Mouse (Mus musculus) limb, embryonic 13.5 days (tissue): Measurements from ENCODE around the gene P2ry6. TPM values are rescaled to one million over a fixed set of nuclear protein-coding genes. Genes with fewer than 3 reads are reported as not detected.
A peak's percentile ranks its signal among the peaks of the same experiment; 100 is the strongest.

Experiments
- ATAC-seq: fragments of 200-750 bp; cut with Nextera tagmentation; 2 replicates; pipeline ENCODE4 v1.8.0; 2017; ENCODE audit warnings: low read depth, moderate number of reproducible peaks, moderate TSS enrichment; ENCODE audit not compliant: low FRiP score
- H3K27ac ChIP-seq: fragments of 300-500 bp; sonication (generic); 2 replicates; pipeline ENCODE4 v1.5.1; 2015; ENCODE audit warnings: inconsistent platforms, mild to moderate bottlenecking, moderate library complexity
- H3K27me3 ChIP-seq: fragments of 300-500 bp; sonication (generic); 2 replicates; pipeline ENCODE4 v1.6.1; 2015; ENCODE audit warnings: mild to moderate bottlenecking, inconsistent platforms
- H3K36me3 ChIP-seq: fragments of 300-500 bp; sonication (generic); 2 replicates; pipeline ENCODE4 v1.6.1; 2015; ENCODE audit warnings: inconsistent platforms, mild to moderate bottlenecking, moderate library complexity
- H3K4me1 ChIP-seq: fragments of 300-500 bp; sonication (generic); 2 replicates; pipeline ENCODE4 v1.6.1; 2015; ENCODE audit warnings: inconsistent platforms
- H3K4me2 ChIP-seq: fragments of 300-500 bp; sonication (generic); replicated peaks from 2 replicates; pipeline ENCODE4 v1.6.1; 2015; ENCODE audit warnings: inconsistent platforms, mild to moderate bottlenecking, moderate library complexity
- H3K4me3 ChIP-seq: fragments of 300-500 bp; sonication (generic); 2 replicates; pipeline ENCODE4 v1.5.1; 2015; ENCODE audit warnings: moderate library complexity, mild to moderate bottlenecking, inconsistent platforms
- H3K9ac ChIP-seq: fragments of 300-500 bp; sonication (generic); 2 replicates; pipeline ENCODE4 v1.6.1; 2015; ENCODE audit warnings: mild to moderate bottlenecking, inconsistent platforms
- H3K9me3 ChIP-seq: fragments of 300-500 bp; sonication (generic); 2 replicates; pipeline ENCODE4 v1.6.1; 2016; ENCODE audit warnings: inconsistent platforms
- WGBS: fragments of 180-500 bp; shearing (Covaris S2); methylation state at CpG from one replicate; pipeline ENCODE4 v1.1.7; 2015; 5-methylcytosine and 5-hydroxymethylcytosine counted together
- polyA plus RNA-seq: library from polyadenylated mRNA; unstranded; fragments of >200 nt; fragmentation: Nextera tagmentation; extraction: Ambion mirVana; gene quantifications from 2 replicates; pipeline ENCODE4 v1.2.1, GENCODE M21; 2015

P2ry6 gene
- polyA plus RNA-seq, 1 experiment from 2014 or later = 5.6 TPM

DNA sequence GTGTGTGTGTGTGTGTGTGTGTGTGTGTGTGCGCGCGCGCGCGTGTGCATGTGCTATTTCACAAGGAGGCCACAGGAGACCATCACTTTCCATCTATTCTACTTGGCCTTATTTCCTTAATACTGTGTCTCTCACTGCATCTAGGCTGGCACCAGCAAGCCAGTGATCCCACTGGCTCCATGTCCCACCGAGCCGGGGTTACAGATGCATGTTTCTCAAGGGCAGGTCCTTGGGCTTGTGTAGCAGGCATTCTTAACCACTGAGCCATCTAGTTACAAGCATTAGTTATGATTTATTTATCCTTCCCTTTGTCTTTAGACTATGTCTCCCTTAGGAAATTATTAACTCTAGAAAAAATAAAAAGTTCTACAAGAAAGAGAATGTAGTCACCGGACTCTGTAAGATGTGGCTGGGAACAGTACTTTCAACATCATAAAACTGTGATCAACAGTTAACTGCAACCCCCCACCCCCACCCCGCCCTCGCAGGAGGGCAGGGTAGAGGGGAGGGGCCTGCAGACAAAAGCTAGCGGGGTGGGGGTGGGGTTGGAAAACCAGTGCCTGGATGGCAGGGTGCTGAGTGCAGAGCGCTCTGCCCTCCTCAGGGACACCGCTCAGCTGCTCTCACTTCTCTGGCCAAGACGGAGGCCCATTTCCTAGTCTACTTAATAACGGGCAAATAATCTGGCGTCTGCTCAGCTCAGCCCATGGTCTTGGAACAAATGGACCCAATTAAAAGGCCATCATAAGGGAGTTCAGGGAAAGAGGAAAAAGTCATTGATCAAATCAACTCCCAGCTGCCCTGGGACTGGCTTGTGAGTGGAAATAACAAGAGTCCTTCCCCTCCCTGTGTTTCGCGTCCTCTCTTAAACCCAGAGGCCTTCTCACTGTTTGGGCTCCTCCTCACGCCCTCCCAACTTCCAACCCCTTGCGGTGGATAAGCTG is 10.3 kb upstream of the P2ry6 start:
- Histone ChIP-seq H3K27ac (peak overlapping the region; percentile 70), H3K36me3 (no peaks in the 10 kb centered on the region), H3K9ac (peak overlapping the region; percentile 31; the same call in 1 of the 2 replicates), H3K4me3 (0 out of 2 replicates have a peak overlapping the region, but pooled peaks have one; percentile 7), H3K4me1 (peaks cover 17% of the 10 kb centered on the region), H3K9me3 (no peaks in the 10 kb centered on the region), H3K27me3 (no peaks in the 10 kb centered on the region), H3K4me2 (peak overlapping the region; percentile 45)
- WGBS = 29% methylated on average over 21 of the region's 21 CpGs
- peak; percentile 29; the same call in 1 of the 2 replicates for ATAC-seq

DNA sequence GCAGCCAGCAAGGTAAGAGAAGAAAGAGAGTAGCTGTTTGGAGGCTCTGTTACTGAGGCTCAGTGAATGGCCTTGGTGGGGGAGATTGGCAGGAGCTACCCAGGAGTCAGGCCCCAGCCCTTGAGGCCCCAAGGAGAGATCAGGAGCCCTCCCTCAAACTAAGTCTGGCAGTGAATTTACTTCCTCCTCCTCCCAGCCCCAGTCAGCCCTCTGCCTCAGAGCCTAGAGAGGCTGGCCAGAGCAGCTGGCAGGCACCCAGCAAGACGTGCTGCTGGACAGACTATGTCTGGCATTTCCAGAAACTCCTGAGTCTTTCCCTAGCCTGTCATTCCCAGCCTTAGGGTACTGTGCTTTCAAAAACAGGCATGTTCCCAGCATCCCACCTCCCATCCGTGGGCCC is 4.7 kb upstream of the P2ry6 start:
- 33% methylated on average over 2 of the region's 2 CpGs for WGBS
- Histone ChIP-seq H3K9ac (0 out of 2 replicates have a peak overlapping the region, but pooled peaks have one; percentile 35), H3K4me1 (peaks cover 23% of the 10 kb centered on the region), H3K36me3 (no peaks in the 10 kb centered on the region), H3K4me2 (no peak overlapping the region), H3K27ac (peak overlapping the region; percentile 33), H3K4me3 (no peak overlapping the region), H3K27me3 (peaks cover 14% of the 10 kb centered on the region), H3K9me3 (no peaks in the 10 kb centered on the region)
- ATAC-seq = peak; percentile 57

DNA sequence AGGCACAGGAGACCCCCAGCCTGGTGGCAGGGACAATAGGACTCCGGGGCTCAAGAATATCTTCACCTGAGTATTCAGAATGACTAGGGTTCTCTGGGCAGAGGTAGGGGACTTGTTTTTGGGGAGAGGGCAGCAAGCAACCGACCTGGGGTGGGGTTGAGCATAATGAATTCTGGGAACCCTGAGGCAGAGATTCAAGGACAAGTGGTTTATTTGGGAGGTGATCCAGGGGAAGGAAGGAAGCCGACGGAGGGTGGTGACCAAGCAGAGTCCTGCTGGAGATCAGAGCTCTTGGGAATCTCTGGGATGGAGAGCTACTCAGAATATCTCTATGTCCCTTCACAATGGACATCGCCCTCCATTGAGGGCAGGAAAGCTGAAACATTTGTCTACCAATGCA is 3.7 kb upstream of the P2ry6 start:
- no peak overlapping the region for H3K4me2 ChIP-seq
- H3K4me3 ChIP-seq = no peak overlapping the region
- peaks cover 25% of the 10 kb centered on the region for H3K4me1 ChIP-seq
- peaks cover 24% of the 10 kb centered on the region for H3K27me3 ChIP-seq
- ATAC-seq = no peak
- no peaks in the 10 kb centered on the region for H3K9me3 ChIP-seq
- H3K27ac ChIP-seq = no peak overlapping the region
- no peak overlapping the region for H3K9ac ChIP-seq
- WGBS = 83% methylated on average over 5 of the region's 5 CpGs
- no peaks in the 10 kb centered on the region for H3K36me3 ChIP-seq

GRCm38 (mm10) chr7:100972875-100973274 is 1.6 kb downstream of the P2ry6 start:
- Histone ChIP-seq H3K27me3 (peaks cover 34% of the 10 kb centered on the region), H3K9me3 (no peaks in the 10 kb centered on the region), H3K9ac (no peak overlapping the region), H3K27ac (no peak overlapping the region), H3K36me3 (no peaks in the 10 kb centered on the region), H3K4me3 (no peak overlapping the region), H3K4me2 (no peak overlapping the region), H3K4me1 (peaks cover 25% of the 10 kb centered on the region)
- no peak for ATAC-seq
- 48% methylated on average over 3 of the region's 3 CpGs for WGBS

DNA sequence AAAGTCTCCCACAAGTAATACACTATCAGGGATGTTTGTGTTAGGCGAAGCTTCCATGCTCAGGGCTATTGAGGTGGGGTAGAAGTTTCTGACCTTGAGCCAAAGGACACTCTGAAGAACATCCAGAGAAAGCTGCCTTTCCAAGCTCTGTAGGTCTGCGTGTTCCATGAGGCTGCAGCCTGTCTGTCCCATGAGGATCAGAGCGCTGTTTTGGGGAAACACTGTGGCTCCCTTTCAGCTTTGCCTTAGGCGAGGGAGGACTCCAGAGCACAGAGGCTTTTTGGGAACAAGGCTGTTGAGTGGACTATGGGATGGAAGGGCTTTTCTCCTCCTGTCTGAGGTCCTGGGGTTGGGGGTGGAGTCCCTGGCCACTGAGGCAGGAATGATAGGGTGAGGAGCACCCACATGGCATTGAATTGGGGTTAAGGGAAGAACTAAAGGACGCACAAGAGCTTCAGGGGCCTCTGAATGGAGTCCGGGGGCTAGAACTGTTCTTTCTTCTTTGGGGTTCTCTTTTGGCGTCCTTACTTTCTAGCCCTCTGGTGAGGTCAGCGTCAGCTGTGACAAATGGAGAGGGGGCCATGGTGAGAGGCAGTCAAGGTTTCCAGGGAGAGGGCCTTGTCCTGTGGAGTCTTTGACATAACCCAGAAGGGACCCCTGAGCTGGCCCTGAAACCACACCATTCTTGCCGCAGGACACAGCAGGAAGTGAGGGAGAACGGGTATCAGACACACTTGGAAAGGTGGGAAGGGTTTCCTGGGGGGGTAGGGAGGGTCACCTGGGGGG is 5.4 kb downstream of the P2ry6 start:
- peaks cover 18% of the 10 kb centered on the region for H3K27me3 ChIP-seq
- H3K4me3 ChIP-seq = no peak overlapping the region
- no peak overlapping the region for H3K4me2 ChIP-seq
- no peak overlapping the region for H3K9ac ChIP-seq
- WGBS = 72% methylated on average over 10 of the region's 10 CpGs
- H3K4me1 ChIP-seq = peaks cover 21% of the 10 kb centered on the region
- H3K9me3 ChIP-seq = no peaks in the 10 kb centered on the region
- no peaks in the 10 kb centered on the region for H3K36me3 ChIP-seq
- no peak overlapping the region for H3K27ac ChIP-seq
- ATAC-seq = no peak

GRCm38 (mm10) chr7:100968376-100968775 is 6.1 kb downstream of the P2ry6 start:
- Histone ChIP-seq H3K9ac (no peak overlapping the region), H3K4me2 (no peak overlapping the region), H3K9me3 (no peaks in the 10 kb centered on the region), H3K27ac (no peak overlapping the region), H3K4me1 (peaks cover 22% of the 10 kb centered on the region; the same call in 1 of the 2 replicates), H3K27me3 (peaks cover 11% of the 10 kb centered on the region), H3K36me3 (no peaks in the 10 kb centered on the region), H3K4me3 (no peak overlapping the region)
- no peak for ATAC-seq
- WGBS = 81% methylated on average over 6 of the region's 6 CpGs

- whole genome bisulfite sequencing = 74% methylated on average over 9 of the region's 9 CpGs
Measured at GRCm38 (mm10) chr7:100967850-100968249, 6.6 kb downstream of the P2ry6 start.

DNA sequence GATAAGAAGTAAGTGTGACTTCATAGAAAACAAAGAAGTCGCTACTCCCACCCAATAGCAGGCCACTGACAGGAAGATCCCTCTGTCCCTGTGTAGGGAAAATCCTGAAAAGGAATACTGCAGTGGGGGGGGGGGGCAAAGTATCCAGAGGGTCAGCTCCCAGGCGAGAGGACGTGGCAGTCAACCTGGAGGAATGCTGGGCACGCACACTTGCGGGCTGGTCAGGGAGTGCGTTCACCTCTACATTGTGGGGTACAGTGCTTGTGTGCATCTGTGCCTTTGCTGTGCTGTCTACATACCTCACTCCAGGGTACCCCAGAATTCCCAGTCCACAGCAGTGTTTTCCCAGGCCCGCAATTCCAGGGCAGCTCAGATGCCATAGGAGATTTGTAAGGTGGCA is 8.4 kb downstream of the P2ry6 start:
- H3K9ac ChIP-seq = no peak overlapping the region
- H3K4me1 ChIP-seq = peaks cover 26% of the 10 kb centered on the region; the same call in 1 of the 2 replicates
- H3K4me2 ChIP-seq = no peak overlapping the region
- no peaks in the 10 kb centered on the region for H3K27me3 ChIP-seq
- H3K4me3 ChIP-seq = no peak overlapping the region
- ATAC-seq = no peak
- H3K36me3 ChIP-seq = no peaks in the 10 kb centered on the region
- no peaks in the 10 kb centered on the region for H3K9me3 ChIP-seq
- no peak overlapping the region for H3K27ac ChIP-seq
- 91% methylated on average over 7 of the region's 7 CpGs for WGBS

More at GRCm38 (mm10) chr7:100967850-100968249, 6.6 kb downstream of the P2ry6 start:
- no peak overlapping the region for H3K9ac ChIP-seq
- no peaks in the 10 kb centered on the region for H3K36me3 ChIP-seq
- no peak overlapping the region for H3K4me2 ChIP-seq
- H3K9me3 ChIP-seq = no peaks in the 10 kb centered on the region
- no peak overlapping the region for H3K27ac ChIP-seq
- ATAC-seq = no peak
- peaks cover 26% of the 10 kb centered on the region; the same call in 1 of the 2 replicates for H3K4me1 ChIP-seq
- no peak overlapping the region for H3K4me3 ChIP-seq
- peaks cover 6% of the 10 kb centered on the region; the same call in 1 of the 2 replicates for H3K27me3 ChIP-seq

- H3K27ac ChIP-seq = no peak overlapping the region
- 17% methylated on average over 4 of the region's 4 CpGs for WGBS
Measured at GRCm38 (mm10) chr7:100965079-100965478, 9.4 kb downstream of the P2ry6 start.

GRCm38 (mm10) chr7:100964242-100964641 is 10.2 kb downstream of the P2ry6 start:
- 72% methylated on average over 6 of the region's 6 CpGs for WGBS
- ATAC-seq = peak; percentile 26; the same call in 1 of the 2 replicates
- peak overlapping the region; percentile 31; the same call in 1 of the 2 replicates for H3K9ac ChIP-seq
- H3K27ac ChIP-seq = no peak overlapping the region
- H3K4me2 ChIP-seq = no peak overlapping the region
- H3K9me3 ChIP-seq = no peaks in the 10 kb centered on the region
- H3K4me3 ChIP-seq = no peak overlapping the region
- H3K27me3 ChIP-seq = no peaks in the 10 kb centered on the region
- H3K36me3 ChIP-seq = no peaks in the 10 kb centered on the region
- H3K4me1 ChIP-seq = peaks cover 15% of the 10 kb centered on the region; the same call in 1 of the 2 replicates

More at GRCm38 (mm10) chr7:100965079-100965478, 9.4 kb downstream of the P2ry6 start:
- Histone ChIP-seq H3K9ac (no peak overlapping the region), H3K9me3 (no peaks in the 10 kb centered on the region), H3K4me3 (no peak overlapping the region), H3K4me2 (no peak overlapping the region), H3K27me3 (no peaks in the 10 kb centered on the region), H3K36me3 (no peaks in the 10 kb centered on the region), H3K4me1 (peaks cover 22% of the 10 kb centered on the region; the same call in 1 of the 2 replicates)
- ATAC-seq = no peak

DNA sequence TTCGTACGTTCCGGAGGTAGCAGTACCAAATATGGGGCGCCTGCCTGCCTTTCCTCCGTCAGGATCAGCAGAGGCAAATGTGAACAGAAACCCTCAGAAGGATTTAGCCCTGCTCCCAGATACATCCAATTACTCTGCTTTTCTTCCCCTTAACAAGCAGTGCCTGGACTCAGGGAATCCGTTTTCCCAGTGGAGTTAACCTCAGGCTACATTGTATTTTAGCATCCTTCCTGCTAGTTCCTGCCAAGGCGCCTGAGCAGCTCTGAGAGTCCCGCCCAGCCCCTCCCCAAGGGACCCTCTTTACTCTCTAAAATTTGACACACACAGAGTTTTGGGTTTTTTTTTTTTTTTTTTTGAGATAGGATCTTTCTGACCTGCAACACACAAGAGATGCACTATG is 11.1 kb downstream of the P2ry6 start:
- ATAC-seq = no peak
- H3K4me2 ChIP-seq = no peak overlapping the region
- 0 out of 2 replicates have a peak, but pooled peaks cover 4% of the 10 kb centered on the region for H3K9me3 ChIP-seq
- H3K27ac ChIP-seq = no peak overlapping the region
- H3K27me3 ChIP-seq = no peaks in the 10 kb centered on the region
- H3K9ac ChIP-seq = no peak overlapping the region
- H3K4me1 ChIP-seq = peaks cover 15% of the 10 kb centered on the region; the same call in 1 of the 2 replicates
- WGBS = 55% methylated on average over 8 of the region's 8 CpGs
- no peaks in the 10 kb centered on the region for H3K36me3 ChIP-seq
- H3K4me3 ChIP-seq = no peak overlapping the region
